Mouse (Mus musculus) ES-Bruce4 (cell line): ENCODE measurements at regions not wholly inside any gene's neighbourhood (a gene's known extent, or its start where the extent isn't known, plus 50 kb on each side); places are given as distances from the start of the nearest gene placed in this dataset.

Experiments used
- CTCF ChIP-seq: IDR thresholded peaks from one replicate; pipeline ENCODE4 v1.8.1; 2011; ENCODE audit warnings: low read depth, low read length
- EP300 ChIP-seq: IDR thresholded peaks from 2 replicates; pipeline ENCODE4 v1.6.1; 2011; ENCODE audit warnings: low read depth, low read length; ENCODE audit not compliant: insufficient read depth
- POLR2A ChIP-seq: IDR thresholded peaks from one replicate; pipeline ENCODE4 v1.8.1; 2011; ENCODE audit warnings: low read length; ENCODE audit not compliant: insufficient read depth

DNA sequence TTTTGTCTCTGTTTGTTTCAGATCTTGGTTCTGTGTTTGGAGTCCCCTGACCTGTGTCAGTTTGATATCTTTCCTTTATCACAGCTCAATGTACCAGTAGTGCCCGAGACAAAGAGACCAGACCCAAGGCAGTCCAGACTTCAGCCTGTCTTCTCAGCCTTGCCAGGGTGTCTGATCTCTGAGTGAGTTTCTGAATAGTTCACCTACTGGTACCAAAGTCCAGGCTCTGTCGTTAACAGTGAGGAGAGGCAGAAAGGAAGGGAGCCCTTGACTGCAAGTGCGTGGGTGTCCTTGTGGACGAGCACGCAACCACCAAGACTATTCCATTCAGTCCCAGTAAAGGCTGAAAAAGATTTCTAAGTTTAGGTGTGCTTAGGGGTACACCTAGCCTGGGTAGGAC is 50.8 kb upstream of the Haao start:
- TF ChIP-seq EP300 (no peak), POLR2A (no peak), CTCF (no peak)
